ENCODE assay signal across 8 mouse cellular contexts in the genomic region with DNA sequence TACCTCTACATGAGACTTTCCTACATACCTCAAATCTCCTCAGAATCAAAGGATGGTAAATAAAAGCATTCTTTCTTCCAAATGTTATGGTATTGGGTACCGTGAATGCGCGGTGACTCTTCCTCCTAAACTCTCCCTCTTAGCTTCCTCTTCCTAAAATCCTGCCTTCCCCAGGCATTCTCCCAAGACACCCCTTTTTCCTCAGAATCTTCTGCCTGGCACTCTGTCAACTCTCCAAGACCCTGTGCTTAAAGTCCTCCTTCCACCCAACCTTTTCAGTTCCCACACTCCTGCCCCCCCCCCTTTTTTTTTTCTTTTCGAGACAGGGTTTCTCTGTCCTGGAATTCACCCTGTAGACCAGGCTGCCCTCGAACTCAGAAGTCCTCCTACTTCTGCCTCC. TPM values are rescaled to one million over a fixed set of nuclear protein-coding genes. Genes with fewer than 3 reads are reported as not detected.
DNase-seq lines count a peak whose midpoint lies in the region; ATAC-seq and TF ChIP-seq lines count a peak whose summit lies in the region.

No protein-coding gene starts in this region.

- H3K27ac ChIP-seq in heart, embryonic 13.5 days (replicated peaks), result no peak overlapping the region
- H3K27ac ChIP-seq in ES-E14 (ENCODE audit: insufficient read depth, low read depth, low read length, poor library complexity, severe bottlenecking), result no peak overlapping the region
- peak overlapping the region; percentile 48 for H3K27ac ChIP-seq in forebrain, embryonic 16.5 days (ENCODE audit: low read length)
- no peak overlapping the region for H3K27ac ChIP-seq in liver, postnatal 0 days (ENCODE audit: low read depth)

- peaks cover 15% of the 10 kb centered on the region for H3K27me3 ChIP-seq in heart, embryonic 13.5 days (replicated peaks)
- no peaks in the 10 kb centered on the region for H3K27me3 ChIP-seq in forebrain, embryonic 16.5 days (replicated peaks; ENCODE audit: control insufficient read depth, insufficient read depth, low read length)
- H3K27me3 ChIP-seq in liver, postnatal 0 days (ENCODE audit: insufficient read depth, low read length), result 0 out of 2 replicates have a peak, but pooled peaks cover under 1% of the 10 kb centered on the region

- ATAC-seq in heart, embryonic 13.5 days (ENCODE audit: extremely low read depth, insufficient number of reproducible peaks, low FRiP score, low TSS enrichment), result no peak
- no peak for ATAC-seq in forebrain, embryonic 16.5 days
- no peak for ATAC-seq in liver, postnatal 0 days

- no peak for TF ChIP-seq CTCF in liver, postnatal 0 days (IDR thresholded peaks at IDR 0.05; ENCODE audit: low read depth)

- no peak for TF ChIP-seq EP300 in liver, postnatal 0 days (IDR thresholded peaks at IDR 0.05; ENCODE audit: low read depth)

- peaks cover 31% of the 10 kb centered on the region for H3K4me1 ChIP-seq in heart, embryonic 13.5 days
- peaks cover 2 to 10% of the 10 kb centered on the region in 2 experiments; a peak in 1 of 4 replicates for H3K4me1 ChIP-seq in ES-E14 (ENCODE audit: control insufficient read depth in 2 of 2, insufficient read depth in 2 of 2, low read length in 2 of 2, poor library complexity in 1 of 2)
- peaks cover 26% of the 10 kb centered on the region for H3K4me1 ChIP-seq in forebrain, embryonic 16.5 days (replicated peaks; ENCODE audit: control insufficient read depth, insufficient read depth, low read length)
- H3K4me1 ChIP-seq in liver, postnatal 0 days (ENCODE audit: insufficient read depth), result peaks cover 12% of the 10 kb centered on the region

- H3K36me3 ChIP-seq in heart, embryonic 13.5 days, result peaks cover 31% of the 10 kb centered on the region
- peaks cover 29% of the 10 kb centered on the region for H3K36me3 ChIP-seq in ES-E14 (ENCODE audit: control insufficient read depth, insufficient read depth, low read length, poor library complexity, severe bottlenecking)
- peaks cover 16% of the 10 kb centered on the region for H3K36me3 ChIP-seq in forebrain, embryonic 16.5 days (ENCODE audit: control insufficient read depth, insufficient read depth)
- H3K36me3 ChIP-seq in liver, postnatal 0 days (replicated peaks; ENCODE audit: insufficient read depth, low read length), result peaks cover 28% of the 10 kb centered on the region

- no peak for DNase-seq in heart, adult 8-10 months (ENCODE audit: low spot score)
- no peak for DNase-seq in ES-E14 (ENCODE audit: low read depth, low spot score)
- no peak for DNase-seq in liver, postnatal 0 days
- no peak for DNase-seq in layer of hippocampus, adult 8-10 months (ENCODE audit: low spot score in 2 of 2)
- DNase-seq in frontal cortex, postnatal 14 days (ENCODE audit: low spot score in 2 of 2), result no peak
- no peak for DNase-seq in urinary bladder, postnatal 25 days (ENCODE audit: low spot score)

- H3K4me3 ChIP-seq in heart, embryonic 13.5 days, result peak overlapping the region; percentile 33
- peak overlapping the region in 1 of 2 experiments; percentile 56; a peak in 2 of 4 replicates for H3K4me3 ChIP-seq in ES-E14 (ENCODE audit: insufficient read depth in 1 of 2, low read depth in 1 of 2, low read length in 2 of 2, poor library complexity in 1 of 2, severe bottlenecking in 1 of 2)
- peak overlapping the region; percentile 47 for H3K4me3 ChIP-seq in forebrain, embryonic 16.5 days (replicated peaks; ENCODE audit: low read length)
- H3K4me3 ChIP-seq in liver, postnatal 0 days (ENCODE audit: low read depth, low read length), result peak overlapping the region; percentile 28

- in situ Hi-C loops in ES-E14 (cut with MboI; ENCODE audit: low sequenced_read_pairs in 2 of 2, unreplicated experiment in 2 of 2), result no loop called here

- 8% methylated on average over 5 of the region's 5 CpGs for WGBS in heart, embryonic 13.5 days
- WGBS in forebrain, embryonic 16.5 days, result 0% methylated on average over 5 of the region's 5 CpGs
- 9% methylated on average over 5 of the region's 5 CpGs for WGBS in liver, postnatal 0 days (ENCODE audit: insufficient replicate concordance)

- no peaks in the 10 kb centered on the region for H3K9me3 ChIP-seq in heart, embryonic 13.5 days
- no peaks in the 10 kb centered on the region for H3K9me3 ChIP-seq in ES-E14 (ENCODE audit: control insufficient read depth, insufficient read depth, low read depth, low read length)
- H3K9me3 ChIP-seq in forebrain, embryonic 16.5 days (ENCODE audit: control insufficient read depth, low read length), result no peaks in the 10 kb centered on the region
- no peaks in the 10 kb centered on the region for H3K9me3 ChIP-seq in liver, postnatal 0 days (ENCODE audit: low read length)

- peak overlapping the region; percentile 67 for H3K4me2 ChIP-seq in heart, embryonic 13.5 days
- H3K4me2 ChIP-seq in forebrain, embryonic 16.5 days (ENCODE audit: low read length), result peak overlapping the region; percentile 63
- peak overlapping the region; percentile 66 for H3K4me2 ChIP-seq in liver, postnatal 0 days (ENCODE audit: low read depth, low read length)

- H3K9ac ChIP-seq in heart, embryonic 13.5 days, result peak overlapping the region; percentile 60; the same call in 1 of the 2 replicates
- peak overlapping the region; percentile 13; the same call in 1 of the 2 replicates for H3K9ac ChIP-seq in ES-E14 (ENCODE audit: insufficient read depth, low read depth, low read length, poor library complexity, severe bottlenecking)
- peak overlapping the region; percentile 31 for H3K9ac ChIP-seq in forebrain, embryonic 16.5 days (replicated peaks; ENCODE audit: low read depth, low read length)
- H3K9ac ChIP-seq in liver, postnatal 0 days (replicated peaks), result no peak overlapping the region

TF ChIP-seq in ES-E14, 5 proteins besides CTCF, POLR2A, EP300 and RAD21:
- no peak for TF ChIP-seq ZNF384 (IDR thresholded peaks at IDR 0.05; ENCODE audit: low read depth, low read length)
- TF ChIP-seq HCFC1 (IDR thresholded peaks at IDR 0.05; ENCODE audit: borderline replicate concordance, insufficient read depth, low read length), result no peak
- no peak for TF ChIP-seq MAFK (IDR thresholded peaks at IDR 0.05; ENCODE audit: insufficient read depth, low read depth, low read length)
- TF ChIP-seq ZC3H11A (IDR thresholded peaks at IDR 0.05; ENCODE audit: borderline replicate concordance, low read depth, low read length), result no peak
- TF ChIP-seq CHD2 (IDR thresholded peaks at IDR 0.05; ENCODE audit: low read depth, low read length), result no peak

RNA-seq across cellular contexts. Expression of a gene that starts 0.5 kb away (rescaled TPM):
- 90.1 and 103 TPM in 2 replicates for polyA plus RNA-seq in heart, embryonic 13.5 days (2015; fragmentation: Nextera tagmentation; extraction: Ambion mirVana)
- total RNA-seq in heart, adult 8-10 months (2022), result 10 to 100 TPM; 54.0 to 65.5 (median 62.1) TPM
- 96.2 and 113 TPM in 2 replicates for total RNA-seq in ES-E14 (2012; rRNA removed)
- polyA plus RNA-seq in forebrain, embryonic 16.5 days (2015; fragmentation: Nextera tagmentation; extraction: Ambion mirVana), result 327 and 379 TPM in 2 replicates
- polyA plus RNA-seq in liver, postnatal 0 days (2015; fragmentation: Nextera tagmentation; extraction: Ambion mirVana), result 21.4 and 24.2 TPM in 2 replicates
- 100 to 1,000 TPM; 135 to 147 (median 139) TPM for total RNA-seq in layer of hippocampus, adult 8-10 months (2022)

RNA-seq across cellular contexts. Expression of a gene that starts 9.7 kb away (rescaled TPM):
- 0.39 and 0.43 TPM in 2 replicates for polyA plus RNA-seq in heart, embryonic 13.5 days (2015; fragmentation: Nextera tagmentation; extraction: Ambion mirVana)
- total RNA-seq in heart, adult 8-10 months (2022), result 1 to 10 TPM in 3 of 4 experiments, under 1 TPM in 1; 0.87 to 6.1 (median 3.1) TPM
- total RNA-seq in ES-E14 (2012; rRNA removed), result 1.6 and 2.6 TPM in 2 replicates
- polyA plus RNA-seq in forebrain, embryonic 16.5 days (2015; fragmentation: Nextera tagmentation; extraction: Ambion mirVana), result 0.85 and 1.1 TPM in 2 replicates
- 0.11 and 0.32 TPM in 2 replicates for polyA plus RNA-seq in liver, postnatal 0 days (2015; fragmentation: Nextera tagmentation; extraction: Ambion mirVana)
- 1 to 10 TPM; 1.6 to 2.1 (median 1.8) TPM for total RNA-seq in layer of hippocampus, adult 8-10 months (2022)

RNA-seq across cellular contexts. Expression of a gene that starts 15.9 kb away (rescaled TPM):
- 41.9 and 44.1 TPM in 2 replicates for polyA plus RNA-seq in heart, embryonic 13.5 days (2015; fragmentation: Nextera tagmentation; extraction: Ambion mirVana)
- 10 to 100 TPM; 10.2 to 16.0 (median 13.6) TPM for total RNA-seq in heart, adult 8-10 months (2022)
- 93.4 and 107 TPM in 2 replicates for total RNA-seq in ES-E14 (2012; rRNA removed)
- polyA plus RNA-seq in forebrain, embryonic 16.5 days (2015; fragmentation: Nextera tagmentation; extraction: Ambion mirVana), result 45.3 and 46.1 TPM in 2 replicates
- 18.3 and 19.3 TPM in 2 replicates for polyA plus RNA-seq in liver, postnatal 0 days (2015; fragmentation: Nextera tagmentation; extraction: Ambion mirVana)
- total RNA-seq in layer of hippocampus, adult 8-10 months (2022), result 10 to 100 TPM; 19.3 to 24.7 (median 22.3) TPM

RNA-seq across cellular contexts. Expression of a gene that starts 30.4 kb away (rescaled TPM):
- polyA plus RNA-seq in heart, embryonic 13.5 days (2015; fragmentation: Nextera tagmentation; extraction: Ambion mirVana), result 0.24 and 0.38 TPM in 2 replicates
- not detected for total RNA-seq in heart, adult 8-10 months (2022)
- total RNA-seq in ES-E14 (2012; rRNA removed), result 1.6 and 2.1 TPM in 2 replicates
- 5.5 and 7.1 TPM in 2 replicates for polyA plus RNA-seq in forebrain, embryonic 16.5 days (2015; fragmentation: Nextera tagmentation; extraction: Ambion mirVana)
- polyA plus RNA-seq in liver, postnatal 0 days (2015; fragmentation: Nextera tagmentation; extraction: Ambion mirVana), result 0.26 and 0.38 TPM in 2 replicates
- total RNA-seq in layer of hippocampus, adult 8-10 months (2022), result 10 to 100 TPM in 3 of 4 experiments, 1 to 10 TPM in 1; 9.9 to 12.5 (median 11.3) TPM

RNA-seq across cellular contexts. Expression of a gene that starts 31.3 kb away (rescaled TPM):
- 0.62 and 0.80 TPM in 2 replicates for polyA plus RNA-seq in heart, embryonic 13.5 days (2015; fragmentation: Nextera tagmentation; extraction: Ambion mirVana)
- under 1 TPM in 1 of 4 experiments, not detected in 3; 0.22 TPM for total RNA-seq in heart, adult 8-10 months (2022)
- total RNA-seq in ES-E14 (2012; rRNA removed), result 7.2 and 9.5 TPM in 2 replicates
- polyA plus RNA-seq in forebrain, embryonic 16.5 days (2015; fragmentation: Nextera tagmentation; extraction: Ambion mirVana), result 18.9 and 26.4 TPM in 2 replicates
- polyA plus RNA-seq in liver, postnatal 0 days (2015; fragmentation: Nextera tagmentation; extraction: Ambion mirVana), result not detected in 2 replicates
- total RNA-seq in layer of hippocampus, adult 8-10 months (2022), result 100 to 1,000 TPM; 251 to 313 (median 283) TPM
